Mouse (Mus musculus) heart, embryonic 10.5 days (tissue): Measurements from ENCODE around the gene Gcdh. TPM values are rescaled to one million over a fixed set of nuclear protein-coding genes. Genes with fewer than 3 reads are reported as not detected.
A peak's percentile ranks its signal among the peaks of the same experiment; 100 is the strongest.
"Not testable (repeated sequence)": the region's sequence is repeated elsewhere in the genome, so short reads cannot be mapped to it uniquely, and the experiment has no call there.

Source experiments
- DNase-seq: peaks from one replicate; pipeline ENCODE4 v3.0.0-alpha.2; 2017; ENCODE audit warnings: low spot score
- H3K27ac ChIP-seq: fragments of 300-500 bp; sonication (generic); 2 replicates; pipeline ENCODE4 v1.5.1; 2016; ENCODE audit warnings: mild to moderate bottlenecking
- H3K27me3 ChIP-seq: fragments of 300-500 bp; sonication (generic); 2 replicates; pipeline ENCODE4 v1.6.1; 2016; ENCODE audit warnings: mild to moderate bottlenecking; ENCODE audit not compliant: poor library complexity, insufficient read depth, severe bottlenecking
- H3K36me3 ChIP-seq: fragments of 300-500 bp; sonication (generic); 2 replicates; pipeline ENCODE4 v1.6.1; 2016; ENCODE audit warnings: mild to moderate bottlenecking, moderate library complexity
- H3K4me1 ChIP-seq: fragments of 300-500 bp; sonication (generic); 2 replicates; pipeline ENCODE4 v1.6.1; 2016; ENCODE audit warnings: mild to moderate bottlenecking
- H3K4me3 ChIP-seq: fragments of 300-500 bp; sonication (generic); 2 replicates; pipeline ENCODE4 v1.5.1; 2016; ENCODE audit warnings: mild to moderate bottlenecking, moderate library complexity
- H3K9me3 ChIP-seq: fragments of 300-500 bp; sonication (generic); 2 replicates; pipeline ENCODE4 v1.6.1; 2016; ENCODE audit warnings: mild to moderate bottlenecking, moderate library complexity
- WGBS: fragments of 180-500 bp; shearing (Covaris S2); methylation state at CpG from one replicate; pipeline ENCODE4 v1.1.7; 2016; 5-methylcytosine and 5-hydroxymethylcytosine counted together
- polyA plus RNA-seq: library from polyadenylated mRNA; unstranded; fragments of >200 nt; fragmentation: Nextera tagmentation; extraction: Ambion mirVana; gene quantifications from 2 replicates; pipeline ENCODE4 v1.2.1, GENCODE M21; 2016

Gene Gcdh
- polyA plus RNA-seq, 1 experiment from 2014 or later, result 43.8 TPM

- not testable (repeated sequence) for H3K9me3 ChIP-seq, H3K36me3 ChIP-seq, DNase-seq, H3K27ac ChIP-seq
- Histone ChIP-seq H3K4me1 (peaks cover 22% of the 10 kb centered on the region), H3K4me3 (peak overlapping the region; percentile 71), H3K27me3 (peaks cover 55% of the 10 kb centered on the region)
- 26% methylated on average over 7 of the region's 7 CpGs for WGBS
These were observed 14.3 kb upstream of the Gcdh start for GRCm38 (mm10) chr8:84907979-84908378.

DNA sequence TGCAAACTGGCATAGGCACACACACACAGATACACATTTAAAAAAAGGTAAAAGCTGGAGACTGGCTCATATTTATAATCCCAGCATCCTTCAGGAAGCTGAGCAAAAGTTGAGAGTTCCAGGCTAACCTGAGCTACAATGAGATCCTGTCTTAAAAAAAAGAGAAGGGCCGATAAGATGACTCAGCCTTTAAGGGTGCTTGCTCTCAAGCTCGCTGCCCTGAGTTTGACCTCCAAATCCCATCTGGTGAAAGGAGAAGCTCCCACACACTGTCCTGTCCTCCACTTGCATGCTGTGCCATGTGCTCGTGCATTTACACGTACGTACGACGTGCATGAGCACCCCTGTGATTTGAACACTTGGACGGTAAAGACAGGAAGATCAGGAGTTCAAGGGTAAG is 13.8 kb upstream of the Gcdh start:
- no peak overlapping the region for H3K27ac ChIP-seq
- H3K9me3 ChIP-seq, result no peaks in the 10 kb centered on the region
- H3K36me3 ChIP-seq, result no peaks in the 10 kb centered on the region
- DNase-seq, result no peak
- H3K27me3 ChIP-seq, result peaks cover 50% of the 10 kb centered on the region
- peaks cover 22% of the 10 kb centered on the region for H3K4me1 ChIP-seq
- H3K4me3 ChIP-seq, result no peak overlapping the region
- 76% methylated on average over 8 of the region's 8 CpGs for WGBS

GRCm38 (mm10) chr8:84907037-84907436 is 13.3 kb upstream of the Gcdh start:
- no peak overlapping the region for H3K27ac ChIP-seq
- H3K9me3 ChIP-seq, result no peaks in the 10 kb centered on the region
- WGBS, result 90% methylated on average over 9 of the region's 9 CpGs
- peaks cover 47% of the 10 kb centered on the region for H3K27me3 ChIP-seq
- no peaks in the 10 kb centered on the region for H3K36me3 ChIP-seq
- H3K4me1 ChIP-seq, result peaks cover 20% of the 10 kb centered on the region
- no peak for DNase-seq
- H3K4me3 ChIP-seq, result no peak overlapping the region

DNA sequence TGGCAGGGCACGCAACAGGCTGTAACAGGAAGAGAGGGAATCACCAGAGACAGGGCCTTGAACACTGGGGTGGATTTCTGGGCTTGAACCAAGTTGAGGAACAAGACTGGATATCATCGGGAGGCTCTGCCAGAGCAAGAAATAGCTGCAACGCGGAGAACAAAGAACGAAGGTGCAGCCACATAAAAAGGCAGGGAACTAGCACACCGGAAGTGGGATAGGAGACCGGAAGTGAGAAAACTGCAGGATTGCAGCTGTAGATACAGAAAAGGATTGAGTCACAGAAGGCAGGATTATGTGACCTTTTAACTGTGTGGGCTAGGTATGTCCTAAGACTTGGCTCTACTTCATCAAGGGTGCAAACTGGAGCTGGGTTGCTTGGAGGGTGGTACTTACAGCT is 10.6 kb upstream of the Gcdh start:
- Histone ChIP-seq H3K4me1 (peaks cover 20% of the 10 kb centered on the region), H3K9me3 (no peaks in the 10 kb centered on the region), H3K36me3 (no peaks in the 10 kb centered on the region), H3K27ac (no peak overlapping the region), H3K4me3 (no peak overlapping the region), H3K27me3 (peaks cover 42% of the 10 kb centered on the region)
- no peak for DNase-seq
- 88% methylated on average over 7 of the region's 7 CpGs for WGBS

DNA sequence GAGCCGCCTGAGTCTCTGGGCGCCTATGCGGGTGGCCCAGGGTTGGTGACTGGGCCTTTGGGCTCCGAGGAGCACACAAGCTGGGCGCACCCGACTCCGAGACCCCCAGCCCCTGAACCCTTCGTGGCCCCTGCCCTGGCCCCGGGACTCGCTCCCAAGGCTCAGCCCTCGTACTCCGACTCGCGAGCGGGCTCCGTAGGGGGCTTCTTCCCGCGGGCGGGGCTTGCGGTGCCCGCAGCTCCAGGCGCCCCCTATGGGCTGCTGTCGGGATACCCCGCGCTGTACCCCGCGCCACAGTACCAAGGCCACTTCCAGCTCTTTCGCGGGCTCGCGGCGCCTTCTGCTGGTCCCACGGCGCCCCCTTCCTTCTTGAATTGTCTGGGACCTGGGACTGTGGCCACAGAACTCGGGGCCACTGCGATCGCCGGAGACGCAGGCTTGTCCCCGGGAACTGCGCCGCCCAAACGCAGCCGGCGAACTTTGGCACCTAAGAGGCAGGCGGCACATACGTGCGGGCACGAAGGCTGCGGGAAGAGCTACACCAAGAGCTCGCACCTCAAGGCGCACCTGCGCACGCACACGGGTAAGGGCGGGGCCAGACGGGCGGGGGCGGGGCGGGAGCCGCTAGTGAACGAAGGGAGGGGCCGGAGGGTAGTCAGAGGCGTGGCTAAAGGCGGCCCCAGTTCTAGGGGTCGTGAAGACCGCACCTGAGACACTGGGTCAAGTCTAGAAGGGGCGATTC is 9.4 kb upstream of the Gcdh start:
- Histone ChIP-seq H3K4me1 (peaks cover 11% of the 10 kb centered on the region), H3K9me3 (no peaks in the 10 kb centered on the region), H3K27ac (peak overlapping the region; percentile 91), H3K36me3 (no peaks in the 10 kb centered on the region), H3K27me3 (peaks cover 34% of the 10 kb centered on the region), H3K4me3 (peak overlapping the region; percentile 82)
- under 1% methylated on average over 68 of the region's 68 CpGs for WGBS
- peak; percentile 95 for DNase-seq

- Histone ChIP-seq H3K4me1 (peaks cover 11% of the 10 kb centered on the region), H3K36me3 (no peaks in the 10 kb centered on the region), H3K4me3 (peak overlapping the region; percentile 82), H3K27me3 (peaks cover 34% of the 10 kb centered on the region), H3K9me3 (no peaks in the 10 kb centered on the region), H3K27ac (peak overlapping the region; percentile 91)
- 4% methylated on average over 24 of the region's 24 CpGs for WGBS
- DNase-seq, result no peak
These were observed 8.7 kb upstream of the Gcdh start for GRCm38 (mm10) chr8:84902367-84902919.

DNA sequence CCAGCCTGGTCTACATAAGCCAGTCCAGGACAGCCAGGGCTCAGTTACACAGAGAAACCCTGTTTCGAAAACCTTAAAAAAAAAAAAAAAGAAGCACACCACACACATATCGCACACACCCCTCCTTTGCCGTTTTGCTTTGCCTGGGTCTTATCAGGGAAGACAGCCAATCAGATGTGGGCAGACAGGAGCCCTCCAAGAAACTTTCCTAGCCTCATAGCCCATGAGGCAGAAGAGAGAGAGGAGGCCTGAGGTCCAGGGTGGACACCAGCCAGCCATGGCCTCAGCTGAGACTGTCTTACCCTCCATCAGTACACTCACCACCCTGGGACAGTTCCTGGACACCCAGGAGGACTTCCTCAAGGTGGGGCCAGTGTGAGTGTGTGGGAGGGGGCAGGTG is 8.0 kb upstream of the Gcdh start, which contains the start of gene Klf1:
Gene Klf1, plus strand, starts transcription at position 177 of the 400 bp plus-strand sequence.
- H3K4me1 ChIP-seq, result peaks cover 11% of the 10 kb centered on the region
- peak within 1 kb of the TSS; percentile 91 for H3K27ac ChIP-seq
- 49% methylated on average over 3 of the region's 3 CpGs for WGBS
- DNase-seq, result peak; percentile 91
- peak within 1 kb of the TSS; percentile 82 for H3K4me3 ChIP-seq
- H3K27me3 ChIP-seq, result peaks cover 34% of the 10 kb centered on the region
- no peaks in the 10 kb centered on the region for H3K36me3 ChIP-seq
- H3K9me3 ChIP-seq, result no peaks in the 10 kb centered on the region

- peaks cover 11% of the 10 kb centered on the region for H3K4me1 ChIP-seq
- peak overlapping the region; percentile 31; the same call in 1 of the 2 replicates for H3K27ac ChIP-seq
- H3K27me3 ChIP-seq, result peaks cover 34% of the 10 kb centered on the region
- no peak overlapping the region for H3K4me3 ChIP-seq
- peak; percentile 92 for DNase-seq
- no peaks in the 10 kb centered on the region for H3K36me3 ChIP-seq
- WGBS, result 16% methylated on average over 4 of the region's 4 CpGs
- no peaks in the 10 kb centered on the region for H3K9me3 ChIP-seq
These were observed 7.3 kb upstream of the Gcdh start for GRCm38 (mm10) chr8:84901071-84901470.

DNA sequence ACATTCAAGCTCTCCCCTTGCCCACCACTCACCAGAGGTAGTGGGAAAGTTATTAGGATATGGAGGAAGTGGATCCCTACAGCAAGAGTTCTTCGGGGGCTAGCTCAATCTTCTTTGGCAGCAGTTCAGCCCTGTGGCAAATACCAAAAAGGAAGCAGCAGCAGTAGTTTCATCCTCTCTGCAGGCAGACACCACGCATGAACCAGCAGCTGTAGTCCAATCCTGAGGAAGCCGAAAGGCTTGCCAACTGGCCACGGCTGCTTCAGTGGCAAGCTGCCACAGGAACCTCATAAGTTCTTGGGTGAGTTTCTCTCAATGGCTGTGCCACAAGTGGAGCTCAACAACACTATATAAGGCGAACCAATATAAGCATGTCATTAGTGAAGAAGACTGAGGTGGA is 2.2 kb upstream of the Gcdh start:
- peaks cover 11% of the 10 kb centered on the region; the same call in 1 of the 2 replicates for H3K27me3 ChIP-seq
- peaks cover 7% of the 10 kb centered on the region for H3K36me3 ChIP-seq
- no peak overlapping the region for H3K4me3 ChIP-seq
- WGBS, result 82% methylated on average over 5 of the region's 5 CpGs
- H3K27ac ChIP-seq, result no peak overlapping the region
- H3K9me3 ChIP-seq, result no peaks in the 10 kb centered on the region
- DNase-seq, result no peak
- H3K4me1 ChIP-seq, result peaks cover 11% of the 10 kb centered on the region

DNA sequence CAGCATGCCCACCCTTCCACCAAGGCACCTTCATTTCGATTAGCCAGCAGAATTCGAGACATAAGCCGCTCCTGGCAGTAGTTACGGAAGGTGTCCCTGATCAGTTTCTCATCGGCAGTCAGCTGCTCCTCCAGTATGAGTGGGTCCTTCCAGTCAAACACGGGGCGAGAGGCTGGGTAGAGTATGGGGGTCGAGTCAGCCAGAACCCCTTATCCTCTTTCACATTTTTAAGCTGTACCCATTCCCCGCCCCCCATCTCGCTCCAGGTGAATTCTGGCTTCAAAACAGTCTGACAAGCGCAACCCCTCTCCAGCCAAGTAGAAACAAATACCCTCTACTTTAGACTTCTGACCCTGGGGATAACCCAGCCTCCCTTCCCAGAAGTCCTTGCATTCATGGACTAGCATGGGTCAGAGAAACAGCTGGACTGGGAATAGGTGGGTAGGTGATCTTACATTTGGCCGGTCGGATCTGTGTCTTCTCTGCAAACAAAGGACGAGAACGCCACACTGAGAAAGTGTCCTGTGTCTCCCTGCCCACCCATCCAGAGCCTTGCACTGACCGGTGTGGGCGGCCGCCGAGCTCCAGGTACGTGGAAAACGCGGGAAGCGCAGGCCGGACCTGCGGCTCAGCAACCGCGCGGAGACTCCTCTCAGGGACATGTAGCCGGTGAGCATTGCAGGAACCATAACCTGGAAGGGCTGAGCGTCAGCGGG is 570 bp downstream of the Gcdh start:
- WGBS, result 11% methylated on average over 31 of the region's 31 CpGs

GRCm38 (mm10) chr8:84889141-84889540 is 4.6 kb downstream of the Gcdh start:
- DNase-seq, result no peak
- Histone ChIP-seq H3K27ac (no peak overlapping the region), H3K4me1 (peaks cover 11% of the 10 kb centered on the region), H3K9me3 (no peaks in the 10 kb centered on the region), H3K4me3 (no peak overlapping the region), H3K36me3 (peaks cover 55% of the 10 kb centered on the region), H3K27me3 (no peaks in the 10 kb centered on the region)
- 97% methylated on average over 1 of the region's 1 CpGs for WGBS

More for the DNA sequence above, 570 bp downstream of the Gcdh start:
- Histone ChIP-seq H3K4me1 (peaks cover 11% of the 10 kb centered on the region), H3K9me3 (no peaks in the 10 kb centered on the region), H3K4me3 (peak overlapping the region; percentile 85), H3K27ac (peak overlapping the region; percentile 86), H3K36me3 (peaks cover 28% of the 10 kb centered on the region), H3K27me3 (no peaks in the 10 kb centered on the region)
- DNase-seq, result no peak

GRCm38 (mm10) chr8:84888280-84888679 is 5.4 kb downstream of the Gcdh start:
- 94% methylated on average over 3 of the region's 3 CpGs for WGBS
- H3K27ac ChIP-seq, result no peak overlapping the region
- H3K9me3 ChIP-seq, result no peaks in the 10 kb centered on the region
- no peaks in the 10 kb centered on the region for H3K27me3 ChIP-seq
- no peak for DNase-seq
- peaks cover 55% of the 10 kb centered on the region for H3K36me3 ChIP-seq
- no peak overlapping the region for H3K4me3 ChIP-seq
- peaks cover 11% of the 10 kb centered on the region for H3K4me1 ChIP-seq

- Histone ChIP-seq H3K27ac (no peak overlapping the region), H3K4me1 (no peaks in the 10 kb centered on the region), H3K27me3 (no peaks in the 10 kb centered on the region), H3K36me3 (peaks cover 41% of the 10 kb centered on the region), H3K4me3 (no peak overlapping the region), H3K9me3 (no peaks in the 10 kb centered on the region)
- WGBS, result 78% methylated on average over 4 of the region's 4 CpGs
- no peak for DNase-seq
These were observed 9.0 kb downstream of the Gcdh start for GRCm38 (mm10) chr8:84884728-84885127.
